Mouse (Mus musculus): ENCODE data around the gene Rec114. TPM values are rescaled to one million over a fixed set of nuclear protein-coding genes. Genes with fewer than 3 reads are reported as not detected.

Rec114 gene
- total RNA-seq, 2 experiments from 2014 or later, result 2.7 to 5.3 TPM

- intact Hi-C loops (cut with DNase I), result no loop called here
Observed at GRCm38 (mm10) chr9:58668171-58668570, 75.6 kb downstream of the Rec114 start.

DNA sequence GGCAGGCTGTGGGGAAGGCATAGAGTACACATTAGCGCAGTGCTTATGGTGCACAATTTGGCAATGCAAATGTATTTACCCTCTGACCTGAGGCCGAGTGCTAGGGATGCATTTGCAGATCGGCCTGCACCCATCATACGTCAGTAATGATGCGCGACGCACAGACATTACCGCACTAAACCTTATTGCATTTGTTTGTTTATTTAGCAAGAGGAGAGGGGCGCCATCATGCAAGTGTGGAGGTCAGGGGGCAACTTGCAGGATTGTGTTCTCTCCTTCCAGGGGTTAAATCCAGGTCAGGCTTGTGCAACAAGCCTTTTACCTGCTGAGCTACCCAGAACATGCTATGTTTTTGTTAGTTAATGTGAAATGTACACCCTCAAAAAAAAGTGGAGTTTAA is 76.5 kb downstream of the Rec114 start:
- intact Hi-C loops (cut with DNase I), result no loop called here
- DNase-seq, result no peak

More at GRCm38 (mm10) chr9:58668171-58668570, 75.6 kb downstream of the Rec114 start:
- DNase-seq, result no peak

DNA sequence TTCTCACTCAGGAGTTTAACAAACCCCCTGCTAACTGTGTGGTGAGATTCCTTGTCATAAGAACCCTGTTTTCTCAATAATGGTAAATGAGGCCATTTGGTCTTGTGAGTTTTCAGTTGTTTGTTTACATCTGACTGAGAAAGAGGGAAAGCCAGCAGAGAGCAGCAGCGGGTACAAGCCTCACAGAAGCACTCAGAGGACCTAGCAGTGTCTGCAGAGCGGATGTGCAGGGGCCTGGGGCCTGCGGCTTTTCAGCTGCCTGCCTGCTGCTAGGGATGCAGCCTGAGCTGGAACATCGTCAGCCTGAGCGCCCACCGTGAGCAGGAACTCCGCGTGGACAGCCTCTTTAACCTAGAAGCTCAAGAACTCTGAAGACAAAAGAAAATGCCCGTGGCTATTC is 77.6 kb downstream of the Rec114 start:
- intact Hi-C loops (cut with DNase I), result no loop called here
- no peak for DNase-seq

GRCm38 (mm10) chr9:58665492-58665891 is 78.3 kb downstream of the Rec114 start:
- intact Hi-C loops (cut with DNase I), result no loop called here
- DNase-seq, result no peak

GRCm38 (mm10) chr9:58662791-58663190 is 81.0 kb downstream of the Rec114 start:
- DNase-seq, result no peak
- intact Hi-C loops (cut with DNase I), result no loop called here

GRCm38 (mm10) chr9:58662007-58662406 is 81.8 kb downstream of the Rec114 start:
- DNase-seq, result no peak
- intact Hi-C loops (cut with DNase I), result no loop called here

DNA sequence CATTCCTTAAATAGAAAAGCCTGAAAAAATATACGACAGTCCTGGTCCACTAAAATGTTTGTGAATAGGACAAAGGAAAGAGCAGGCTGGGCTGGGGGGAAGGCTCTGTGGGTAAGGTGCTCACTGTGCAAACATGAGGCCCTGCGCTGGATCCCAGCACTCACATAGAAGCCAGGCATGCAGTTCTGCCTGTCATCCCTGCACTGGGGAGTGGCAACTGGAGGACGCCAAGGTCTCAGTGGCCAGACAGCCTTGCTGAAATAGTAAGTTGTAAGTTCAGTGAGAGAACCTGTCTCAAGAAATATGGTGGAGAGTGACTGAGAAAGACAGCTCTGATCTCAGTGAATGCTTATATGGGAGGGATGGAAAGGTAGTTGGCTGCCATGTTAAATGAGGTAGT is 83.1 kb downstream of the Rec114 start:
- intact Hi-C loops (cut with DNase I), result no loop called here
- no peak for DNase-seq

- intact Hi-C loops (cut with DNase I), result no loop called here
Observed at GRCm38 (mm10) chr9:58659989-58660388, 83.8 kb downstream of the Rec114 start.

DNA sequence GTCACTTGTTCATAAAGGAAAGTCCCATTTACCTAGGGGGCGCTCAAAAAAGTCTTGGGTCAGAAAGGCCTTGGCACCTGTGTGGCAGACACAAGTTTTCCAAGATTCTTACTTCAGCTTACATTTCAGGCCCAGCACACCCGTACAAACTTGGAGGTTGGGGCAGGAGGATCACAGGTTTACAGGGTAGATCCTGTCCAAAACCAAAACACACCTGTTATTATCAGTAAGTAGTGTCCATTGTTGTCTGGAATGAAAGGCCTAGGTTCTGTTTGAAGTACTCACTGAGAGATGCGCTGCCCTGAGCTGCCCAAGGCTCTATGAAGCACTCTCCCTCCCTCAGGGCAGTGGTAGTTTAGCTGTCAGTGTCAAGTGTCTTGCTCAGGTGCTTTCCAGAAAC is 84.4 kb downstream of the Rec114 start:
- no peak for DNase-seq
- intact Hi-C loops (cut with DNase I), result no loop called here

More at GRCm38 (mm10) chr9:58659989-58660388, 83.8 kb downstream of the Rec114 start:
- DNase-seq, result no peak

GRCm38 (mm10) chr9:58658596-58659309 is 85.0 kb downstream of the Rec114 start:
- DNase-seq, result no peak
- intact Hi-C loops (cut with DNase I), result no loop called here

- no peak for DNase-seq
Observed at GRCm38 (mm10) chr9:58657735-58658512, 85.8 kb downstream of the Rec114 start.

DNA sequence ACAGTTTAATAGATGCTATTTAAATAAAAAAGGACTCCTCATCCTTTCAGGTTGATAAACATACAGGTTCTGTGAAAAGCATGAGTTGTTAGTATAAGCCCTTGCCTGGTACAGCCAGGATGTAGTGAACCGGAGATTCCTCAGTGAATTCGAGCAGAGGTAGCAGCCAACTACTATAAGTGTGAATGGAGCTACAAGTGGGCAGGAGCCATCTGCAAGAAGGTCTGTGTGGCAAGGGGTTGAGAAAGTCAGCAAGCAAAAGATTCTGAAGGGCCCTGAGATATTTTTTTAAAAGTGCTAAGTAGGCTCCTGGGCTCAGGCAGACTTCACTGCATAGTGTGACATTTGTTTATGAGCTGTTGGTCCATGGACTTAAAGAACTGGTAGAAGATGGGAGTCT is 86.9 kb downstream of the Rec114 start:
- intact Hi-C loops (cut with DNase I), result no loop called here

More at GRCm38 (mm10) chr9:58657735-58658512, 85.8 kb downstream of the Rec114 start:
- intact Hi-C loops (cut with DNase I), result no loop called here

GRCm38 (mm10) chr9:58656396-58656795 is 87.4 kb downstream of the Rec114 start:
- DNase-seq, result peak in 1 of 2 experiments; percentile 31
- intact Hi-C loops (cut with DNase I), result no loop called here

More for the DNA sequence above, 86.9 kb downstream of the Rec114 start:
- no peak for DNase-seq

- no peak for DNase-seq
- intact Hi-C loops (cut with DNase I), result no loop called here
Observed at GRCm38 (mm10) chr9:58654494-58654893, 89.3 kb downstream of the Rec114 start.

GRCm38 (mm10) chr9:58651993-58652392 is 91.8 kb downstream of the Rec114 start:
- intact Hi-C loops (cut with DNase I), result loop anchor here (1.0 kb wide), 2 partner anchors 74 to 112 kb away; no protein-coding TSS in a partner anchor
- peak in 1 of 2 experiments; percentile 58 for DNase-seq

- intact Hi-C loops (cut with DNase I), result no loop called here
- no peak for DNase-seq
Observed at GRCm38 (mm10) chr9:58649265-58649626, 94.5 kb downstream of the Rec114 start.

DNA sequence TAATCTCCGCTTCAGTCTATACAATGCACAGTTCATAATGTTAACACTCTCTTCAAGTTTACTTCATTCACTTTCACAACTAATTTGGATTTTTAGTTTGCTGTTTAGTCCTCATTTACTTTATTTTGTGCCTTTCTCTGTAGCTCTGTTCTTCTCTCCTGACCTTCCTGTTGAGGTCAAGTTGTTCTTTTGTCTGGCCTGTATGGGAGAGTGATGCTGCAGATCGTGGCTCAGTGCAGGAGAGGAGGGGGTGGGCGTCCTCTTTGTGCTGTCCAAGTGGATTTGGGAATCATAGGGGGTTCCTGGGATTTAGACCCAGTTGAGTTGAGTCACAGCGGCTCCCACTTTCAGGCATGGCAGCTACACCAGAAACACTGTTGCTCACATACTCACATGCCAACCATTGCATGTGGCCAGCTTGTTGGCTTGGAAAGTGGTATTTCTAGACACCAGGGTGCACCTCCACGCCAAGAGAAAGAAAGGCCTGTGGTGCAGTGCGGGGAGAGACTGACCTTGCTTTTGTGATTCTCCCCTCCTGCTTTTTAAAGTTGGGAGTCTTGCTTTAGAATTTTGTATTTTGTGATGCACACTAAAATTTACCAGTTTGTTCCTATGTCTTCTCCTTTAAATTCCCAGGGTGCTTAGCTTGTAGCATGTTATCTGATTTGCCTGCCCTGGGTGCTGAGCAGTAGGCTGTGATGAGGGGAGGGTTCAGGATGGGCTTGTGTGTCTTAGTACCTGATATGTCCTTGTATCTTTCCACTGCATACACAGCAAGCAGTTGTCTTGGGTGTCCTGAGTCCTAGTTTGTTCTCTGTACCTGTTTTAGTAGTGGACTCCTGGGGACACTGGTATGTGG is 95.1 kb downstream of the Rec114 start:
- DNase-seq, result no peak
- intact Hi-C loops (cut with DNase I), result no loop called here

DNA sequence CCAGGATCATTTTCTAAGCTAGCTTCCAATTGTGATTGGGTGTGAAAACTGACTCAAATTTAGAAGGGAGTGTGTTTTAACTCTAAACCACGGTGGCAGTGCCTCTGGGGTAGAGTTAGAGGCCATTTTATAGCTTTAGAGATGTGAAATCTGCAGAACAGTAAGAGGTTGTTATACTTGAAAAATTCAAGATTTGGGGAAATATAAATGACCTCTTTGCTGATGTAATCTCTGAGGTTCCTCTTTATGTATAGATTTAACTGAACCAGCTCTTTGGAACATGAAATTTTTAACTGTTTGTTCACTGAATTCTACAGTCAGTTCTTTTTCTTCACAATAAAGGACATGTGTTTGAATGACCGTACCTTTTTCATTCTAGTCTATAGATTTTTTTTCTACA is 113.3 kb downstream of the Rec114 start:
- DNase-seq, result no peak
- intact Hi-C loops (cut with DNase I), result no loop called here

DNA sequence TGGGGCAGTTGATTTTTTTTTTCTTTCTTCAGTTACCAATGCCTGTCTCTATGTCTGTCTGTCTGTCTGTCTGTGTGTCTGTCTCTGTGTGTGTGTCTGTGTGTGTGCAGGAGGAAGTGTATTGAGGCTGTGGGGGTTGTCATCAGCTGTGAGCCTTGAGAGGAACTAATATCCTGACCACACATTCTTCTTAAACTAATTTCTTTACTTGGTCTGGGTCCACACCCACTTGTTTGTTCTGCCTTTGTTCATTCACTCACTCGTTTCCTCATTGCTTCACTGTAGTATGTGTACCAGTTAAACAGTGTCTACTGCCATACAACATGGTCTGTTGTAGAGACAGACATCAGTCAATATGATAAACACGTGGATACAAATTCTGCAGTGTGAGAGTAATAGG is 116.6 kb downstream of the Rec114 start:
- intact Hi-C loops (cut with DNase I), result no loop called here
- no peak for DNase-seq

- no peak for DNase-seq
- intact Hi-C loops (cut with DNase I), result loop anchor here (5.0 kb wide), 1 partner anchor 41 kb away; the partner anchor contains the start of gene Nptn
Observed at GRCm38 (mm10) chr9:58623009-58623408, 120.8 kb downstream of the Rec114 start.

Measured in heart, postnatal 14 days (tissue).